Mouse (Mus musculus) MEL (cell line): ENCODE data around the gene Selplg. TPM values are rescaled to one million over a fixed set of nuclear protein-coding genes. Genes with fewer than 3 reads are reported as not detected.

Source experiments
- DNase-seq: peaks from one replicate; pipeline ENCODE4 v3.0.0; 2011; ENCODE audit warnings: low read depth, low spot score
- H3K27ac ChIP-seq: 2 replicates; pipeline ENCODE4 v1.5.1; 2012; ENCODE audit warnings: low read depth, mild to moderate bottlenecking, control low read depth, low read length, moderate library complexity; ENCODE audit not compliant: control insufficient read depth
- H3K27me3 ChIP-seq, 2 experiments: fragments of 150-350 bp in 1 of 2; sonication (generic) in 1 of 2; 2 replicates each; pipeline ENCODE4 v1.6.1; 2012; ENCODE audit warnings: low read length in 2 of 2, mild to moderate bottlenecking in 2 of 2, improper control_type of control experiment in 1 of 2, moderate library complexity in 1 of 2; ENCODE audit not compliant: insufficient read depth in 2 of 2, control insufficient read depth in 1 of 2
- H3K36me3 ChIP-seq, 2 experiments: 2 replicates each; pipeline ENCODE4 v1.6.1; 2012 to 2014; ENCODE audit warnings: low read length in 2 of 2, improper control_type of control experiment in 1 of 2, inconsistent platforms in 1 of 2, mild to moderate bottlenecking in 1 of 2; ENCODE audit not compliant: insufficient read depth in 2 of 2, control insufficient read depth in 1 of 2
- H3K4me1 ChIP-seq, 2 experiments: fragments of 150-350 bp in 1 of 2; sonication (generic) in 1 of 2; 2 replicates each; pipeline ENCODE4 v1.6.1; 2012; ENCODE audit warnings: low read length in 2 of 2, improper control_type of control experiment in 1 of 2, mild to moderate bottlenecking in 1 of 2; ENCODE audit not compliant: insufficient read depth in 2 of 2, control insufficient read depth in 1 of 2
- H3K4me3 ChIP-seq, 2 experiments: fragments of 150-350 bp in 1 of 2; sonication (generic) in 1 of 2; 2 replicates each; pipeline ENCODE4 v1.5.1; 2012; ENCODE audit warnings: low read depth in 2 of 2, low read length in 2 of 2, mild to moderate bottlenecking in 2 of 2, moderate library complexity in 2 of 2, control low read depth in 1 of 2, improper control_type of control experiment in 1 of 2; ENCODE audit not compliant: control insufficient read depth in 1 of 2, insufficient read depth in 1 of 2
- H3K79me2 ChIP-seq: 2 replicates; pipeline ENCODE4 v1.6.1; 2012; ENCODE audit warnings: mild to moderate bottlenecking, low read length, moderate library complexity; ENCODE audit not compliant: control insufficient read depth, poor library complexity, insufficient read depth
- H3K9ac ChIP-seq: 2 replicates; pipeline ENCODE4 v1.6.1; 2012; ENCODE audit warnings: low read depth, mild to moderate bottlenecking, control low read depth, low read length, moderate library complexity; ENCODE audit not compliant: control insufficient read depth, poor library complexity, severe bottlenecking
- H3K9me3 ChIP-seq: fragments of 150-350 bp; sonication (generic); replicated peaks from 2 replicates; pipeline ENCODE4 v1.6.1; 2012; ENCODE audit warnings: mild to moderate bottlenecking, low read length, improper control_type of control experiment, moderate library complexity; ENCODE audit not compliant: insufficient read depth
- E2F4 ChIP-seq: IDR thresholded peaks from 2 replicates; pipeline ENCODE4 v1.6.1; 2011; ENCODE audit warnings: low read depth, low read length, improper control_type of control experiment, borderline replicate concordance
- ELF1 ChIP-seq: IDR thresholded peaks from 2 replicates; pipeline ENCODE4 v1.6.1; 2014; ENCODE audit warnings: low read depth, mild to moderate bottlenecking, inconsistent platforms, low read length, improper control_type of control experiment, moderate library complexity
- EP300 ChIP-seq, 2 experiments: IDR thresholded peaks; 2 replicates each; pipeline ENCODE4 v1.6.1; 2011; ENCODE audit warnings: improper control_type of control experiment in 2 of 2, low read length in 2 of 2, low read depth in 1 of 2, mild to moderate bottlenecking in 1 of 2
- ETS1 ChIP-seq: IDR thresholded peaks from 2 replicates; pipeline ENCODE4 v1.6.1; 2012; ENCODE audit warnings: low read depth, mild to moderate bottlenecking, inconsistent platforms, low read length, improper control_type of control experiment, moderate library complexity
- GATA1 ChIP-seq: IDR thresholded peaks from 2 replicates; pipeline ENCODE4 v1.6.1; 2011; ENCODE audit warnings: low read depth, low read length, improper control_type of control experiment
- HCFC1 ChIP-seq: IDR thresholded peaks from 2 replicates; pipeline ENCODE4 v1.6.1; 2012; ENCODE audit warnings: low read depth, mild to moderate bottlenecking, inconsistent platforms, low read length, improper control_type of control experiment, moderate library complexity
- JUND ChIP-seq: IDR thresholded peaks from 2 replicates; pipeline ENCODE4 v1.6.1; 2011; ENCODE audit warnings: low read depth, mild to moderate bottlenecking, improper control_type of control experiment, low read length
- MEF2A ChIP-seq: IDR thresholded peaks from 2 replicates; pipeline ENCODE4 v1.6.1; 2014; ENCODE audit warnings: low read depth, mild to moderate bottlenecking, inconsistent platforms, low read length, improper control_type of control experiment; ENCODE audit not compliant: poor library complexity, insufficient replicate concordance, severe bottlenecking; ENCODE audit errors: extremely low read depth
- MXI1 ChIP-seq: IDR thresholded peaks from 2 replicates; pipeline ENCODE4 v1.6.1; 2011; ENCODE audit warnings: mild to moderate bottlenecking, low read depth, low read length, improper control_type of control experiment
- MYC ChIP-seq: IDR thresholded peaks from 2 replicates; pipeline ENCODE4 v1.6.1; 2011; ENCODE audit warnings: low read depth, mild to moderate bottlenecking, low read length, improper control_type of control experiment, moderate library complexity
- NELFE ChIP-seq: IDR thresholded peaks from 2 replicates; pipeline ENCODE4 v1.6.1; 2011; ENCODE audit warnings: low read depth, low read length, improper control_type of control experiment
- POLR2AphosphoS2 ChIP-seq: IDR thresholded peaks from 2 replicates; pipeline ENCODE4 v1.6.1; 2011; ENCODE audit warnings: low read length, improper control_type of control experiment
- POLR2AphosphoS5 ChIP-seq: IDR thresholded peaks from 2 replicates; pipeline ENCODE4 v1.6.1; 2012; ENCODE audit warnings: low read depth, borderline replicate concordance, mild to moderate bottlenecking, inconsistent platforms, low read length, moderate library complexity, mixed read lengths
- SIN3A ChIP-seq: IDR thresholded peaks from 2 replicates; pipeline ENCODE4 v1.6.1; 2012; ENCODE audit warnings: low read length, improper control_type of control experiment, inconsistent platforms
- SMC3 ChIP-seq: IDR thresholded peaks from 2 replicates; pipeline ENCODE4 v1.6.1; 2011; ENCODE audit warnings: low read depth, low read length, improper control_type of control experiment
- TAL1 ChIP-seq: IDR thresholded peaks from 2 replicates; pipeline ENCODE4 v1.6.1; 2012; ENCODE audit warnings: mild to moderate bottlenecking, inconsistent platforms, low read length, moderate library complexity, mixed read lengths
- TCF12 ChIP-seq: IDR thresholded peaks from 2 replicates; pipeline ENCODE4 v1.6.1; 2014; ENCODE audit warnings: low read depth, mild to moderate bottlenecking, inconsistent platforms, low read length, improper control_type of control experiment, moderate library complexity
- USF2 ChIP-seq, 2 experiments: IDR thresholded peaks; 2 replicates each; pipeline ENCODE4 v1.6.1; 2011 to 2012; ENCODE audit warnings: improper control_type of control experiment in 2 of 2, low read length in 2 of 2, borderline replicate concordance in 1 of 2, inconsistent platforms in 1 of 2, low read depth in 1 of 2, mild to moderate bottlenecking in 1 of 2; ENCODE audit not compliant: insufficient read depth in 1 of 2
- polyA plus RNA-seq, 2 experiments: library from polyadenylated mRNA; stranded (reverse) in 1 of 2; unstranded in 1 of 2; fragments of >175 nt in 1 of 2; fragments of >200 nt in 1 of 2; gene quantifications; 2 replicates each; pipeline versions ENCODE4 v1.2.1 to v1.2.4; 2012; ENCODE audit warnings: low replicate concordance in 2 of 2, low read depth in 1 of 2; ENCODE audit not compliant: insufficient read length in 2 of 2, insufficient read depth in 1 of 2, missing spikeins in 1 of 2
- total RNA-seq: library from RNA; depleted of rRNA; stranded (reverse); fragments of 300-350 nt; gene quantifications from 2 replicates; pipeline ENCODE4 v1.2.3, GENCODE M21; 2012

Gene Selplg
- total and polyA plus RNA-seq, 3 experiments, result 24.2 to 48.2 TPM; not detected in 1

- no peak overlapping the region for H3K9ac ChIP-seq
- 0 out of 2 replicates have a peak, but pooled peaks have one; percentile 32 for TF ChIP-seq MYC
- TF ChIP-seq NELFE, result no peak
- H3K4me1 ChIP-seq, result peaks cover 0 to 6% of the 10 kb centered on the region in 2 experiments; a peak in 2 of 4 replicates
- peak; percentile 34 for DNase-seq
- no peak overlapping the region for H3K4me3 ChIP-seq
- H3K36me3 ChIP-seq, result no peaks in the 10 kb centered on the region; a peak in 1 of 4 replicates
- no peaks in the 10 kb centered on the region for H3K9me3 ChIP-seq
- peaks cover 11% of the 10 kb centered on the region for H3K79me2 ChIP-seq
- H3K27me3 ChIP-seq, result no peaks in the 10 kb centered on the region
- H3K27ac ChIP-seq, result no peak overlapping the region
Measured at GRCm38 (mm10) chr5:113776128-113776895, 56.1 kb downstream of the Selplg start.

GRCm38 (mm10) chr5:113775585-113775984 lies 56.9 kb downstream of the Selplg start:
- peaks cover 0 to 6% of the 10 kb centered on the region in 2 experiments; a peak in 2 of 4 replicates for H3K4me1 ChIP-seq
- no peak for TF ChIP-seq POLR2AphosphoS2
- TF ChIP-seq EP300 (IDR thresholded peaks at IDR 0.05; ENCODE audit: low read depth in 1 of 2, low read length in 2 of 2), result no peak
- TF ChIP-seq POLR2AphosphoS5, result no peak
- no peak for TF ChIP-seq MEF2A
- no peak for TF ChIP-seq ETS1
- no peak for TF ChIP-seq JUND
- no peak for TF ChIP-seq HCFC1
- TF ChIP-seq E2F4, result no peak
- TF ChIP-seq ELF1, result no peak
- TF ChIP-seq TCF12, result no peak
- TF ChIP-seq SMC3, result no peak
- TF ChIP-seq SIN3A, result no peak
- no peak for TF ChIP-seq GATA1
- no peak for TF ChIP-seq NELFE
- no peak for TF ChIP-seq TAL1
- no peak for TF ChIP-seq MXI1
- no peak for TF ChIP-seq USF2 (IDR thresholded peaks at IDR 0.05; ENCODE audit: borderline replicate concordance in 1 of 2, insufficient read depth in 1 of 2, low read depth in 1 of 2, low read length in 2 of 2)
- TF ChIP-seq, all 39 proteins: peak for 0
- peaks cover 19% of the 10 kb centered on the region for H3K79me2 ChIP-seq
- H3K27ac ChIP-seq, result no peak overlapping the region
- H3K9me3 ChIP-seq, result no peaks in the 10 kb centered on the region
- no peak overlapping the region for H3K9ac ChIP-seq
- no peaks in the 10 kb centered on the region; a peak in 1 of 4 replicates for H3K36me3 ChIP-seq
- no peaks in the 10 kb centered on the region for H3K27me3 ChIP-seq
- DNase-seq, result no peak
- no peak overlapping the region for H3K4me3 ChIP-seq
